Mouse (Mus musculus) gonadal fat pad, adult 2 months (tissue): ENCODE measurements around the gene Tns3. TPM values are rescaled to one million over a fixed set of nuclear protein-coding genes. Genes with fewer than 3 reads are reported as not detected.
"Not testable (repeated sequence)": the region's sequence is repeated elsewhere in the genome, so short reads cannot be mapped to it uniquely, and the experiment has no call there.

Experiments used
- DNase-seq: peaks from one replicate; pipeline ENCODE4 v3.0.0-alpha.2; 2012; ENCODE audit warnings: low read depth
- polyA plus RNA-seq: library from polyadenylated mRNA; depleted of rRNA; stranded (reverse); fragments of >200 nt; gene quantifications from 2 replicates; pipeline ENCODE4 v1.2.3, GENCODE M21; 2012

Tns3 gene
- polyA plus RNA-seq, 1 experiment = 31.2 TPM

DNA sequence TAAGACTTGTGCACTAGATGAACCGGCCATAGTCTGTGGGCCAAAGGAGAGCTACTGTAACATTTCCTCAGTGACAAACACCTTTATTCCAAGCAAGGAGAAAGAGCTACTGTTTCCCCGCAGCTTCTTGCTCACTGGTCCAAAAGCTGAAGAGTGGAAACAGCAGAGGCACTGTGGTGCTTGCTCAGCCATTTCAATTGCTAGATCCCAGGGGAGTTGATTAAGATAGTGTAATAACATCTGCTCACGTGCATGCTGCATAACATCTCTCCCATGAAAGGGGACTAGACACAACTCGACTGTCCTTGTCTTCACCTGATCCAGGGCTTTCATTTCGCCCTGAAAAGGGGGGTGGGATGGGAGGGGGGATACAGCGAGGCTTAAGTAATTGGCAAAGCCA, 41.7 kb downstream of the Tns3 start:
- no peak for DNase-seq

DNA sequence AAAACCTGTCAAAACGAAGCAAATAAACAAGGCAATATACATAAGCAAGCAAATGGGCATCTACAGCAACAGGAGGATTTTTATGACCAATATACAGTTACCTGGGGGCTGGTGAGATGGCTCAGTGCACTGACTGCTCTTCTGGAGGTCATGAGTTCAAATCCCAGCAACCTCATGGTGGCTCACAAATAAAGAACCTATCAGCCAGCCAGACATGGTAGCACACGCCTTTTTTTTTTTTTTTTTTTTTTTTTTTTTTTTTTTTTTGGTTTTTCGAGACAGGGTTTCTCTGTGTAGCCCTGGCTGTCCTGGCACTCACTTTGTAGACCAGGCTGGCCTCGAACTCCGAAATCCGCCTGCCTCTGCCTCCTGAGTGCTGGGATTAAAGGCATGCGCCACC, 45.2 kb downstream of the Tns3 start:
- not testable (repeated sequence) for DNase-seq

DNA sequence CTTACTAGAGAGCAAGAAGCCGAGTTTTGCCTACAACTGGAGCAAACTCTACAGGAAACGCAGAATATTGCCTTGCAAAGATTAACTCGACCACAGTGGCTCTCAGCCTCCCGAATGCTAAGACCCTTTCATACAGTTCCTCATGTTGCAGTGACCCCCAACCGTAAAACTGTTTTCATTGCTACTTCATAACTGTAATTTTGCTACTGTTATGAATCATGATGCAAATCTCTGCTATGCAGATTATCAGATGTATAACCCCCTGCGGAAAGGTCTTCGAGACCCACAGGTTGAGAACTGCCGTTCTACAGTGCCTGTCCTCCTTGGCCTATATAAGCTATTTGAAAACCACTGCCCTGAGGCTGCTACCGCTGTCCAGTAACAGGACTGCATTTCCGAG, 46.0 kb downstream of the Tns3 start:
- no peak for DNase-seq

DNA sequence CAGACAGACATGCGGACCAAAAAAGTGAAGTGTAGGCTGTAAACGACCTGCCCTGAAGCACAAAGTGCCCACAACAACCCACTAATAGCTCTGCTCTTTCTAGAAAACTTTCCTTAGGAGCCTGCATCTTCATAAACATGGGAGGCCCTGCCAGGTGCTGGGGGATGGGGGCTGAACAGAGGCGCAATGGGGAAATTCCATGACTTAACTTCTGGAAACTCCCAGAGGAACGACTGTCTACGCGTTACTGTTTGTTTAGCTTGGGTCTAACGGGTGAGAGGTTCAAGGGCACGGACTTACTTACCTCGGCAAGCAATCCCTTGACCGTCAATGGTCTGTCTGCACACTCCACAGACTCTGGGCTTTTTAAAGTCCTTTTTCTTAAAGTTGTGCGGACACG, 48.9 kb downstream of the Tns3 start:
- no peak for DNase-seq

DNA sequence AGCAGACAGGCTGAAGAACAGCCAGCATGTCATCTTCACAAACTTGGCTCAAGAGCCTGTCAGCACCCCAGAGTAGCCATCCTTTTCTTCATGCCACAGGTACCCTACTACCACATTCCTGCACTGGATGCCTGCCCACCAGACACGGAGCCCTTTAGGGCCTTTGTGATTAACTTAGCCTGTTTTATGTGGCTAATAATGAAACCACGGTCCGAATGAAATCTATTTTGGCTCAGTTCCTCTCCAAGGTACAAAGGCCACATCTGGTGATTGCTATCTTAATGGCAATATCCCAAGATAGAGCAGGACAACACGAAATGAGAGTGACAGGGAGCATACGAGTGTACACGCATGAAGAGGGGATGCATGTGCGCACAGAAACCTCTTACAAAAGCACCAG, 53.9 kb downstream of the Tns3 start:
- DNase-seq = no peak

DNA sequence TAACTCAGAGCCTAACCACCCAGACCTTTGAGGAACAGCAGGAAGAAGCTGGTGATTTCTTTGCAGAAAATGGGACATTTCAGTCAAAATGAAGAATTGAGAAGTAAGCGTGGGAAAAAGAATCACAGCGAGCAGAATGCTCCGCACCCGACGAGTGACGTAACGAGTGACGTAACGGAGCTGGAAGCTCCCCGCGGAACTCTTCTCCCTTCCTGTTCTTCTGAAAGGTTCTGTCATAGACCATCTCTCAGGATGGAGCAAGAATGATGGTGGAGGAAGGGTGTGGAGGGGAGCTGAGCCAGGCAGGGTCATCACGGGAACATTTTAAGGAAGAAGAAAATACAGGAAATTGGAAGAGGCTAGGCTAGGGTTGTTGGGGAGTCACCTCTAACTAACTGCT, 54.5 kb downstream of the Tns3 start:
- DNase-seq = no peak

DNA sequence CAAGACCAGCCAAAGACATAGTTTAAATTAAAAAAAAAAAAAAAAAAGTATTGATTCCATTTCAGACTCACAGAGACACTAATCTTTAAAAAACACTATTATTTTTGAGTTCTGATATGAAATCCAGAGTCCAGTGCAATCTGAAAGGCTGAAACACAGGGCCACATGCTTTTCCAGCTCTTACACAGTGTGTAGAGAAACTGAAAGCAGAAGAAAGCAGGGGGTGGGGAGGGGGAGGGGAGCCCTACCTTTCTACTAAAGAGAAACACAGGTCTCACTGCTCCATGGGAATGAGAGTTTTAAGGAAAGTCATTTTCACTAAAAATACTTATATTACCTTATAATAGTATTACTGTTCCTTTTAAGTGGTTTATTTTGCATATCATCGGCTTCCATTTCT, 57.2 kb downstream of the Tns3 start:
- no peak for DNase-seq

DNA sequence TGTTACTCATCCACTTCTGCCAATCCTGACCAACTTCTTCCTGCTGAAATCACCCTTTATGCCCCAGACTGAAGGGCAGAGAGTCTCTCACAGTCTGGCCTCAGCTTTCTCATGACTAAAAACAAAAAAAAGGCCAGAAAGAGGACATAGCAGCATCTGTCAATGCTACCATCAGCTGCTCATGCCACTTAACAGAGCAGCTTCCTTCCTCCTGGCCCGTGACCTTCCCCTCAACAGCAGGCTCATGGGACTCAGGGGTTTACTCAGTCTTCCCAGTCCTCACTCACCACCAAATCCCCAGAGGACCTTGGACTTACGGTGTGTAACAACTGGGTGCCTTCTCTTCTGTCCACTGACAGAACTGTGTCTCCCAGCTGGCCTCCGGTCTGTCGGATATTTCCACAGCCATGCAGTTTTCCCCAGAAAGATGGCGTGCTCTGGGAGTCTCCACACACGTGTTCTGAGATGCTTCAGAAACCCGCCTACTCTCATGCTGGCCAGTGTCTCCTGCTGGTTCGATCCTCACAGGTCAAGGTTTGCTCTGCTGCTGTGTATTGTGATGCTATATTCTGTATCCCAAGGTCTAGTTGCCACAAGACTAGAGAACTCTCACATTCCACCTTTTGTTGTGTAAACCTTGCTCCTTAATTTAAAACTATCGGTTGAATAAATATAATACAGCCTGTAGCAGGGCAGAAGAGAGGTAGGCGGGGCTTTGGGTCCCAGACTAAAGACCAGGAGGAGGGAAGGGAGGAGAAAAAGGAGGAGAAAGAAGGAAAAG, 59.4 kb downstream of the Tns3 start:
- no peak for DNase-seq

DNA sequence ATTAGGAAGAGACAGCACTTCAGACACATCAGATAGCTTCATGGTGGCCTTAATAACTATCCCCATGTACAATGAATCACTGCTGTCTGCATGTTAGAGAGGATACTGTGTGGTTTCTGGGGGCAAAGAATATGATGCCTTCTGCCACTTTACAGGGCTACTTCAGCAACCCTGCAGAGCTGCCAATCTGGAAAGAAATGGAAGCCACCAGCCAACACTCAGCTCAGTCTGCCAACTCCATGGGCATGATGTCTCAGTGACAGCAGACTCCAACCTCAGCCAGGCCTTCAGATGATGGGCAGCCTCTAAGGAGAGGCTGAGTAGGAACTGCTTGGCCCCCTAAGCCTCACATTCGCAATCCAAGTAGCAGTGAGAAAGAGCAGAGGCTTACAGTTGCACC, 61.7 kb downstream of the Tns3 start:
- no peak for DNase-seq

DNA sequence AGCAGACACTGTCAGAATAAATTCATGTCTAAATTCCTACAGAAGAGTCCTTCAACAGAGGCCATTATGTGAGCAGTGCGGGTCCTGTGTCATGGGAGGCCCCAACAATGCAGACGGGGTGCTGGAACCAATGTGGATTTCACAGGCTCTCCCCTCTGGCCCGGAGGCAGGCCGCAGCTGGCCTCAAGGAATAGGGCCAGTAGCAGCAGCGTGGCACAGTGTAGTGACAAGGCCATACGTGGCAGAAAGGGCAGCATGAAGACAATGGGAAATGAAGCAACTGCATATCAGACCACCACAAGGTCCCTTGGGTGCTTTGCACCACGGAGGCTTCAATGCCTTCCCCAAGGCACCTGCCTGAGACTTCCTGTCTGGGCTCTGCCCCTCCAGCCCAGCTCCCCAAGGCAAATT, 62.9 kb downstream of the Tns3 start:
- DNase-seq = no peak

DNA sequence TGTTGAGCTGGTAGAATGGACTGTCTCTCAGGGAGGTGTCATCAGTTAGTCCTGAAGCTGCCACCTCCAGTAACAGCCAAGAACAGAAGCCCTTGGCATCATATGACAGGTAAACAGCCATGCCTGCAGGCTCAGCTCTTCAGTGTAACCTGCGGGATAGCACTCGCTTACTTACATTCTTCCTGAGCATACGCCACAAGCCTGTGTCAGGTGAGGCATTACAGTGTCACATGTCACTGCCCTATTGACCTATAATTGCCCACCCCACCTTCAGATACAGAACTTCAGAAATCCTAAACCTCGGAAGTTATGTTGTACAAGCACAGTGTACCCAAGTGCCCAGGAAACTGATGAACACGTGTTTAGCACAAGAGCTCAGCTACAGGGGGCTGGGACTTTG, 68.7 kb downstream of the Tns3 start:
- no peak for DNase-seq

DNA sequence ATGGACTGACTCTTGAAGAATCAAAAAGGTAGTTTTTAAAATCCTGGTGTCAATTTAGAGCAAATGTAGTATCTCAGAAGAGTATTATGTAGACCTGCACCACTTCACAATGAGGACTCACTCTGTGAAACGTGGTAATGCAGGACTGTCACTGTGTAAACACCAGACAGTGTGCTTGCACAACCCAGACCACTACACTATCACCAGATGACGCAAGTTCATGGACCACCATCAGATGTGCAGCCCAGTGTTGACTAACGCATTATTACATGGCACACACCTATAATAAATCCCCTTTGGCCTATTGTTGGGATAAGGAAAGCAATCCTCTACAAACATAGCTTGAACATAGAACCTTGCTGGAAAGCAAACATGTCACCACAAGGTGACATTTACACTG, 71.2 kb downstream of the Tns3 start:
- no peak for DNase-seq

DNA sequence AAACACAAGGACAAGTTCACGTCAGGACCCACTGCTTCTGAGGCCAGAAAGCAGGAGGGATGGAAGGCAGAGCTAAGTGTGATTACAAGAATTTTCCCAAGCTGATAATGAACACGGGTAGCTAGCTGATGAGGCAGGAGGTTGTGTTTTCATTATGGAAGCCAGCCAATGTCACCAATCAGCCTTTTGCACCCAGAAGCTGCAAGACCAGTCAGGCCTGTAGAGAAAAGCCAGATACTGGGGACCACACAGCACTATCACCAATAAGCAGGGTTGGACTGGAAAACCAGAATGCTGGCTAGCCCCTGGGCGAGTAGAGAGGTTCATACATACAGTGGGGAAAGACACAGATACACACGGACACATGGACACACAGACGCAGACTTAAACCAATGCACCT, 73.1 kb downstream of the Tns3 start:
- no peak for DNase-seq

DNA sequence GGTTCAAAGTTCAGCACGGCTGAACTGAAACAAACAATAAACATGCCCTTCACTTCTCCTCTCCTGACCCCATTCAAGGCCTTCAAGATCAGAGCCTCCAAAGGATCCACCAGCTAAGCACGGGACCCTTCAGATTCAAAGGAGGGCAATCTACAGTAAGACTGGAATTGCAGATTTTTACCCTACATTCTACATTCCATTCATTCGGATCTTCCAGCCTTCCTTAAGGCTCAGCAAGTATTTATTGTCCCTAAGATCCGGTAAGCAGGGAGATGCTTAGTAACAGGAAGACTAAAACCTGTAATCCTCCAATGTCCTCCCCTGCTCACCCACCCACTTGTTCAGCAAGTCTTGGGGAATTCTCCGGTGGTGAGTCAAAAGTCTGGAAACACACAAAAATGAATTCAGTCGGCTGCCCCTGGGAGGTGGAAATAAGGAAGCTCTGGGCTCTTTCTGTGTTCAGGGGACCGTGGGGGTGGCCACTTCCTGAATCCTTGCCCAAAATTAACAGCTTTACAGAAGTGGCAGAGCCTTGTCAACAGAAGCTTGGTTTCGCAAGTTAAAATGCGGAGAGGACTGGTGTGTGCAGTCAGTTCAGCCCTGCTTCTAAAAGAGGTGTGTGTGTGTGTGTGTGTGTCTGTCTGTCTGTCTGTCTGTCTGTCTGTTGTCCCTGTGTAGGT, 75.0 kb downstream of the Tns3 start:
- no peak for DNase-seq

DNA sequence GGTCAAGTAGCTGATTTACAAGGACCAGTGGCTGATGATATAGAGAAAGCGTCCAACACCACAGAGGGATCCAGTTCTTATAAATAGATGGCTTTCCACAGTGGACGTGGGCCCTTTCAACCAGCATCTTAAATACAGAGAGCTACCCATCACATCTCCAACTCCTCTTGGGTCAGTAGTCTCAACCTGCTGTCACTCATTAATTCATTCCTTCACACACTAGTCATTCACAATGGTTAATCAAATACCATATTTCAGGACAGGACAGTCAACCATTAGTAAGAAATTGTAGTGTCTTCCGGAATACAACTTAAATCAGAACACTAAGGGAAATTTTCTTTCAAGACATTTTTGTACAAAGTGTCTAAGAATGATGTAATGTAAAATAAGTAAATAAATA, 76.4 kb downstream of the Tns3 start:
- DNase-seq = no peak

DNA sequence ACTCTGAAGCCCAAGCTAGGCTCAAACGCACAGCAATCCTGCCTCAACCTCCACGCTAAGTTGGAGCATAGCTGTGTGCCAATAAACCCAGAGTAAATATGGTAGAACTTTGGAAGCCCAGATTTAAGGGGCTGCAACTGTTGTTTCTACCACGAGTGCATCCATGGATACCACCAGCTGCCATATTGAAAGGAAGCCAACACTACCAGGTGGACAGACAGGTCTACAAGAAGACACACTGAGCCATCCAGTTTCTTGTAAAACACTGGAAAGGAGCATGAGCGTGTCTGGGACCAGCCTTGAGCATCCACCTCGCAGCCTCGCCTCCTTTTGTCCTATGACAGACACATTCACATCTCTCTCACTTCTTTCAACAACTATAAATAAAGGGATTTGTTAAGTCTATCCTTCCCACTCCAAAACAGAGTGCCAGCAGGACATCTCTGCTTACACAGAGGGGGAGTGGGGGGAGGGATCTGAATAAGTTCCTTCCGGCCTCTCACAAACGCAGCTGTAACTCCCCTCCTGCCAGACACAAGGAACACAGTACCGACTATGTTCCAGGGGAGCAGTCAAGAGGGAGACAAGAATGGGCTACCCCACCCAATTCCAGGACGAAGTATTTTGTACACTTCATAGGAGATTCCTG, 77.2 kb downstream of the Tns3 start:
- no peak for DNase-seq

DNA sequence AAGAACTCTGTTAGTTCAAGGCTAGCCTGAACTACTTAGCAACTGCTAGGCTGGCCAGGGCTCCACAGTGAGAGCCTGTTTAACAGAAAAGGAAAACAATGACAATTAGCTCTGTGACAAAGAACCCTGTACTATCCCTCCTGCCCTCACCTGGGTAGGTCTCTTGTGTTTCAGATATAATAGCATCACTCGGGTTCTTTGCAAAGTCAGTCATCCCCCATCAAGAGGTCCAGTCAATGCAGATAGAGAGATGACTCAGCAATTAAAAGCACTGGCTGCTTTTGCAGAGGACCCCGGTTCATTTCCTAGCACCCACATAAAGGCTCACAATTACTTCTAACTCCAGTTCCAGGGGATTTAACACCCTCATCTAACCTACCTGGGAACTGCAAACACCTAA, 78.0 kb downstream of the Tns3 start:
- no peak for DNase-seq

DNA sequence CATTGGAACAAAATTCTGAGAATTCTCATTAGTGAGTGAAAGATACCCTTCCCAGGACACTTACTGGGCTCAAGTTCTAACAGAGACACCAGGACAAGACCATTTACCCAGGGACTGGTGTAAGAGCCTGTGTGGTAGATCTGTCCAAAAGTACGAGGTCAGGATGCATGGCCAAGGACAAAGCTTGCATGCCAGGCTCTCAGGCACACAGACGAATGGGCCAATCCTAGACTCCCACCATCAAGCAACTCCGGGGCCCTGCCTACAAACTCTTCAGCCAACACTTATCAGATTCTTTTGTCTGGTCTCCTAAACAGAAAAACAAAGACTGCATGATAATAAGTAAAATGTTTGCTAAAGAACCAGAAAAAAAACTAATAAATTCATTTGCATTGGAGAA, 78.6 kb downstream of the Tns3 start:
- no peak for DNase-seq

DNA sequence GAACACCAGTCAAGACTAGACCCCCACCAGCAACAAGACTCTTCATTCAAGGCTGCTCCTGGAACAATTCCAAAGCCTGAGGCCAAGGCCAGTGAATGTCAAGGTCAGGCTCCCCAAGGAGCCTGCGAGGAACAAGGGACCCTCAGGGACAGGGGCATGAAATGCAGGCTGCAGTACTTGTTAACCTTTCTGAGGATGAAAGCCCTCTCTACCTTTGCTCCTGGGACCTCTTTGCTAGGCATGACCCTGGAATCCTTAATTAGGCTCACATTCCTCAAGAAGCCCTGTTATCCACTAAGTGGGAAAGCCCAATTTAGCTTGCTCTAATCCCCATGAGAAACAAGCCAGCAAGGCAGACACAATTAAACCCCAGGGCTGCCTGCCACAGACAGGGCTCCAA, 79.4 kb downstream of the Tns3 start:
- DNase-seq = no peak

DNA sequence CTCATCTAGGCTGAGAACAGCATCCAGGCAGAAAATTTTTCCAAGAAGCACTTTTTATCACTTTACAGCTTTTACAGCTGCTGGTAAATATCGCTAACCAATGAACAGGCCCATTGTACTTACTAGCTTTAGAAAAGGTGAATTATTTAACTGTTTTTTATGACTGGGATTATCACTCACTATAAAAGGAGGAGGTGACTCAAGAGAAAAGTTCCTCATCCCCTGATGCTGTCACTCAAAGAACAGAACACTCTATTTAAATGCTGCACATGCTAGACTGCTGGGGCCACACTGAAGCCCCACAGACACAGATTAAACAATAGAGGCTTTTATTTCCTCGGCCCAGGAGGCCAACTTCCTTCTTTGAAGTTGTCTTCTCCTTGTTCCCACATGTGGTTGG, 80.0 kb downstream of the Tns3 start:
- DNase-seq = no peak

DNA sequence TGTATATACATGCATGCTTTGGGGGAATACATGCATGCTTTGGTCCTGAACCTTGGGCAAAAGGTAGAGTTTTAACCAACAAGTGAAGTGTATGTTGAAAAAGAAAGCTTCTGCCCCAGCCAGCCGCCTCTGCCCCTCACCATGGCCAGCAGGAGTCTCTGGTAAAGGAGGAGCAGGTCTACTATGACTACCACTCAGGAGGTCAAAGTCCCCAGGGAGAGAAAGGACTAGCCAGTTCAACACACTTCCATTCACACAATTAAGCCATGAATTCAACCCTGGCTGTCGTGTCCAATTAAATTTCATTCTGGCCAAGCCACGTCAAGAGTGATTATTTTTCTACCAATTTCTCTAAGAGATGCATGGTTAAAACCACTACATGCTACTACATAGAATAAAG, 81.2 kb downstream of the Tns3 start:
- no peak for DNase-seq

DNA sequence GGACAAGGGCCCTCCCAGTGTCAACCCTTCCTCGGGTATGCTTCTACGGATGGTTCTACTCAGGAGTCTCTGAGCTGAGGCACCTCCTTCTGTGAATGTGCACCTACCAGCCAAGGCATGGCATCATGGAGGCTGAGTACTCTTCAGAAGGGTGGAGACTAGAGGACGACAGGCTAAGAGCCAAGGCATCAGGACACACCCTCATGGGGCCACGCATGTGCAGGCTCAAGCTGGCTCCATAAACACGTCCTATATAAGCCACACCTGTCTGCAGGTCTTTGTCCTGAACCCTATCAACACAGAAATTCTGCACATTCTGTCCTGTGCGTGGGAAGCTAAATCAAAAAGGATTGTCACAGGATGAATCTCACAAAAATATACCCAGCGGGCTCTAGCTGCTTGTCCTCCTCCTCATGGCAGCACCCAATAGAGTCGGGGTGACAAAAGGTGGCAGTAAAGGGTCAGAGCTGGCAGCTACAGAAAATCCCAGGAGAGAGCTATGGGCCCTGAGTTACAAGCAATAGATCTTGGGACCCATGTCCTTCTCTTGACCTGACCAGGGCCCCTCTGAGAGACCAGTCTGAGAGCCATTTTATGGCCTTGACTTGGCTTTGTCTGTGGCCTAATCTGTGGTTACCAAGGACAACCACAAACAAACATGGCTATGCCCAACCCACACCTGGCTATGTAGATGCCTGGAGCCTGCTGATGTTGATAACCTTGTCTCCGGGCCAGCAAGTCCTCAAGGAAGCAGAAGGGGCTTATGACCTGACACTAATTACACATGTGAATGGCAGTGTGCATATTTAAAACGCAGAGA, 82.0 kb downstream of the Tns3 start:
- DNase-seq = no peak
